Mouse (Mus musculus): ENCODE results near the gene Chd3. TPM values are rescaled to one million over a fixed set of nuclear protein-coding genes. Genes with fewer than 3 reads are reported as not detected.
"Not testable (repeated sequence)": the region's sequence is repeated elsewhere in the genome, so short reads cannot be mapped to it uniquely, and the experiment has no call there.

Gene Chd3
- polyA plus RNA-seq, 1 experiment: 63.4 TPM

DNA sequence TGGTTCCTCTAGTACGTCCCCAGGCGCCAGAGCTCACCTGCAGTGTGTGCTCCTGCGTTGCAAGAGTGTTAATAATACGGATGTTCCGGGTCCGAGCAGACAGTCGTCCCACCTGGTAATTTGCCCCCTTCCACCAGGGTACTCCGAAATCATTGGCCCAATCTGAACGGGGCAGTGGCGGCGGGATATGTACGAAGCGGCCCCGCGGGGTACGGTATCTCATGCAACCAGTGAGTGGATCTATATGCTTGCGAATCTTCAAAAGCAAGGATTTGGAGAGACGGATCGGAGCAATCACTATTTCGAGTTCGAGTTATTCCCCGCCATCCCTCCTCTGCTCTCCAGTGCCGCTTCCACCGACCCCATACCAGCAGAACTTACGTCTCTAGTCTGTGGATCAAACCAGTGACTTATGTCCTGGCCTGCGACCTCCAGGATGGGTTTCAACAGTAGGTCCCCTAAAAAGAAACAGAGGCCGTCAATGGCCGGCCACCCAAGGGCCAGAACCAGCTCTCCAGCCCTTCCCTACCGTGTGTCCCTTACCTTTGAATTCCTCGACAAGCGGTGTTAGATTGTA, 25.5 kb upstream of the Chd3 start:
- 1% methylated on average over 31 of the region's 31 CpGs for WGBS
- not testable (repeated sequence) for DNase-seq (ENCODE audit: low read depth, low spot score)

- WGBS: 47% methylated on average over 10 of the region's 10 CpGs
Observed at GRCm38 (mm10) chr11:69390400-69391034, 21.3 kb upstream of the Chd3 start.

GRCm38 (mm10) chr11:69389531-69390399, 20.6 kb upstream of the Chd3 start:
- WGBS: 52% methylated on average over 14 of the region's 14 CpGs
- DNase-seq (ENCODE audit: low read depth, low spot score): no peak

More at GRCm38 (mm10) chr11:69390400-69391034, 21.3 kb upstream of the Chd3 start:
- DNase-seq (ENCODE audit: low read depth, low spot score): no peak

DNA sequence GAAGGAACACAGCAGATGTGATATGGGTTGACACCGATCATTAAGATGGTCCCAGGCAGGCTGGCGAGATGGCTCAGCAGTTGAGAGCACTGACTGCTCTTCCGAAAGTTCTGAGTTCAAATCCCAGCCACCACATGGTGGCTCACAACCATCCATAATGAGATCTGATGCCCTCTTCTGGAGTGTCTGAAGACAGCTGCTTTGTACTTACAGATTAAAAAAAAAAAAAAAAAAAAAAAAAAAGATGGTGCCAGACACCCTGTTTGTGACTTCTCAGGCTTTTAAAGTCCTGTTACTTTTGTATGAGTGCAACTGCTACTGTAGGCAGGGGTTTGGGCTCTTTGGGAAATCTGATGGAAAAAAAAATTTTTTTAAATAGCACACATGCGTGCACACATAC, 19.5 kb upstream of the Chd3 start:
- DNase-seq (ENCODE audit: low read depth, low spot score): no peak

GRCm38 (mm10) chr11:69386758-69387157, 17.6 kb upstream of the Chd3 start:
- no peak for DNase-seq (ENCODE audit: low read depth, low spot score)

More for the DNA sequence above, 19.5 kb upstream of the Chd3 start:
- WGBS: 96% methylated on average over 4 of the region's 4 CpGs

GRCm38 (mm10) chr11:69384979-69385378, 15.8 kb upstream of the Chd3 start:
- WGBS: 62% methylated on average over 6 of the region's 6 CpGs
- DNase-seq (ENCODE audit: low read depth, low spot score): no peak

More at GRCm38 (mm10) chr11:69386758-69387157, 17.6 kb upstream of the Chd3 start:
- 70% methylated on average over 7 of the region's 7 CpGs for WGBS

DNA sequence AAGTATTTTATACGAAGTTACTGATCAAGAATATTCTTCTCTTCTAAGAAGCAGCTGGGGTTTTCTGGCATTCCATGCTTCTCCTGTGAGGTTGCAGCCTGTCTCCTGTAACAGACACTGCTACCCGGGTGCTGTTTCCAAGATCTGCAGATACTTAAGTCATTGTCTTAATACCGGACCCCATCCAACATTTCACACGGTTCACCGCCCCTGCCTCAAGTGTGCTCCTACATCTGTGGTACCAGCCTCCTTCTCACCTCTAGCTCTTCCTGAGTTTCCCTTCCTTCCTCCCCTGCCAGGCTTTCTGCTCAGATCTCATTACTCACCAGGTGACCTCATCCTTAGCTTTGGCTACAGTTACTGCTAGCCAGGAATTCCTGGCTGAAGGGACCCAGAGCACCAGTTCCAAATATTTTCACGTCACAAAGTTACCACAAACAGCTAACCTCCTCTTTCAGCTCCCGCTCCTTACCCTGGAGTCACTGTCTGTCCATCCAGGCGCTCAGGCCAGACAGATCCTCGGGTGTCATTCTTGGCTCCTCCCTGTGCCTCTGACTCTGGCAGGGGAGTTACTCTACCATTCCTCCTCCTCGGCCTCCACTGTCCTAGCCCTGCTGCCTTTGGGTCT, 13.4 kb upstream of the Chd3 start:
- 75% methylated on average over 10 of the region's 10 CpGs for WGBS
- no peak for DNase-seq (ENCODE audit: low read depth, low spot score)

DNA sequence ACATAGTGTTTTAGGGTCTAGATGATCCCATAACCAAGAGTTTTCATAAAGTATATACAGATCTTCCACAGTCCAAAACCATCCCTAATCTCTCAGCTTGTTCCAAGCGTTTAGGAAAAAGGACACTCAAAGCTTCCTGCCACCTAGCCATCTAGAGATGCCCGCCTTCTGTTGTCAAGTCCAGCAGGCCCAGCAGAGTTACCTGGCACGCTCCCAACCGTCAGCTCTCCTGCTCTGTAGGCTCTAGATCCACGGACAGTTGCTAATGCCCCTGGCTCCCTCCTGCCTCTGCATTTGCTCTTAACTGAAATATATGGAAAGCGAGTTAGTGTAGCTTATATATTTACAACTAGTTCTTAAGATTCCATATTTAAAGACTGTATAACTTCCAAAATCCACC, 12.2 kb upstream of the Chd3 start:
- DNase-seq (ENCODE audit: low read depth, low spot score): no peak
- 77% methylated on average over 6 of the region's 6 CpGs for WGBS

DNA sequence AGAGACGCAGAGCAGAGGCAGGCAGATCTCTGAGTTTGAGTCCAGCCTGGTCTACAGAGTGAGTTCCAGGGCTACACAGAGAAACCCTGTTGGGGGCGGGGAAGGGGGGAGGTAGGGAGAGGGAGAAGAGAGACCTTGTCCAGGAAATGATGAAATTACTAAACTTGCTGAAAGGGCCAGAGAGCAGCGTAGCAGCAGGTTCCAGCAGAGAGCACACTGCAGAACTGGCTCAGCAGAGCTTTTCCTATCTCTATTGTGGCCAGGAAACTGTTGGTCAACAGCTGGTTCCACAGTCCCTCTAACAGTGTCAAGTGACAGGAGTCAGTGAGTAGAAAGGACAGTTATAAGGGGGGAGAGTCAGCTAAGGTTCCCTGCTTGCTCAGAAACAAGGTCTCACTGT, 10.4 kb upstream of the Chd3 start:
- no peak for DNase-seq (ENCODE audit: low read depth, low spot score)
- WGBS: 86% methylated on average over 3 of the region's 3 CpGs

- WGBS: 28% methylated on average over 3 of the region's 3 CpGs
- DNase-seq (ENCODE audit: low read depth, low spot score): no peak
Observed at GRCm38 (mm10) chr11:69377766-69378165, 8.6 kb upstream of the Chd3 start.

DNA sequence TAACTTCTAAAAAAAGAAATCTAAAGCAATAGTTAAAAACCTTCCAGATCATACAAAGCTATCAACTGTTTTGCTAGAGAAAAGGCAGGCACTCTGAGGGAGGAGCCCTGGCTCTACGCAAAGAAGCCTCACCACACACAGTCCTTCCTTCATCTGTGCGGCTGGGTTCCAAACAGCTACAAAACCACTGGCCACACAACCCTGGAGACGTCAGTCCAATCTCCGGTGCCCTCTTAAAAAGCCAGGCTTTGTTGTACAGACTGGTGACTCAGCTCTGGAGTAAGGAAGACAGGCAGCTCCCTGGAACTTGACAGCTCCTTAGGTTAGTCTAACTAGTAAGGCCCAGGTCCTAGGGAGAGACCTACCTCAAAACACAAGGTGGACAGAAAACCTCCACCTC, 6.4 kb upstream of the Chd3 start:
- 88% methylated on average over 4 of the region's 4 CpGs for WGBS
- no peak for DNase-seq (ENCODE audit: low read depth, low spot score)

GRCm38 (mm10) chr11:69373223-69373965, 4.2 kb upstream of the Chd3 start:
- no peak for DNase-seq (ENCODE audit: low read depth, low spot score)
- WGBS: 90% methylated on average over 16 of the region's 16 CpGs

- WGBS: 57% methylated on average over 3 of the region's 3 CpGs
- no peak for DNase-seq (ENCODE audit: low read depth, low spot score)
Observed at GRCm38 (mm10) chr11:69372780-69373170, 3.6 kb upstream of the Chd3 start.

GRCm38 (mm10) chr11:69372056-69372779, 3.0 kb upstream of the Chd3 start:
- no peak for DNase-seq (ENCODE audit: low read depth, low spot score)
- WGBS: 64% methylated on average over 12 of the region's 12 CpGs

- DNase-seq (ENCODE audit: low read depth, low spot score): no peak
- WGBS: 79% methylated on average over 12 of the region's 12 CpGs
Observed at GRCm38 (mm10) chr11:69371601-69372000, 2.4 kb upstream of the Chd3 start.

DNA sequence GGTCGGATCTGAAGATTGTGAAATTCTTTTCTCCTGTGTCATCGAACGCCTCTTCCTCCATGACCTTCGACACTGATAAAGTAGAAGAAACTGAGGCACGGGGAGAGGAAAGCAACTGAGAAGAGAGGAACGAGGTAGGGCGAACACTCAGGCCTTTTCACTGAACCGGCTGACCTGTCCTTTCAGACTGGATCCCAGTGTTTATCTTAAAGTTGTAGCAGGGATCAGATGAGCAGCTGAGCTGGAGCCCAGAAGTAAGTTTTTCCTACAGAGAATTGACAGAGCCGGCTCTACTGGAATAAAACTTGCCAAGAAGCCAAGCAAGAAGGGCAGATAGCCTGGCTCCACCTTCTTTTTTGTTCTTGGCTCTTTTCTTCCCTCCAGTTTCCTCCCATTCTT, 1.6 kb upstream of the Chd3 start:
- no peak for DNase-seq (ENCODE audit: low read depth, low spot score)
- whole genome bisulfite sequencing: 28% methylated on average over 9 of the region's 9 CpGs

DNA sequence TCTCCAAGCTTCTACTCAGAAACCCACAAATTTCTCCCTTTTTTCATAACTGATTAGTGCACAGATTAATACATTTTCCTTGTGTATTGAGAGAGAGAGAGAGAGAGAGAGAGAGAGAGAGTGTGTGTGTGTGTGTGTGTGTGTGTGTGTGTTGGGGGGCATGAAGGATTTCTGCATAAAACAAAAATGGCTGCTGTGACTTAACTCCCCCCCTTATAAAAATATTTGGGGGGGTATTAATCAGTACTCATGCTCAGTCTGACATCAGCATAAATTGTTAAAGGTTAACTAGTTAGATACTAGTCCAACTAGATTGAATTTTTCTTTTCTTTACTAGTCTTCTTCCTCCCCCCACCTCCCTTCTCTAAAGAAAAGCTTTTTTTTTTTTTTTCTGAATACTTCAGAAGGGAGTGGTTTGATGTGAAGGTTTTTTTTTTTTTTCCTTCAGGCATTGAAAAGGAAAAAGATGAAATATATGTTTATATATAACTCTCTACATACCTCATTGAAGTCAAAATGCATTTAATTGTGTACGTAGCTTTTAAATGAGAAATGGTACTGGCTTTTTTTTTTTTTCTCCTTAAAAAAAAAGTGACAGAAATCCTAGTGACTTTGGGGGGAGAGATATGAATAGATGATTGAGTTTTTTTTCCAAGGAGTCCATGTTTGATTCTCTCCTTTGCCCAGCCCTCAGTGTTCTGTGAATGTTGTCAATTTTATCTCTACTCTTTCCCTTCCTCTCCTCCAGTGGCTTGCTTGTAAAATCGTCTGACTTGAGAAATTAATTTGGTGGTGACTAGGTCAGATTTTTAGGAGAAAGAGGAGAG, 997 bp upstream of the Chd3 start:
- no peak for DNase-seq (ENCODE audit: low read depth, low spot score)
- WGBS: 34% methylated on average over 2 of the region's 2 CpGs
